Mouse (Mus musculus): ENCODE measurements around the gene A930002H24Rik.

Gene A930002H24Rik

DNA sequence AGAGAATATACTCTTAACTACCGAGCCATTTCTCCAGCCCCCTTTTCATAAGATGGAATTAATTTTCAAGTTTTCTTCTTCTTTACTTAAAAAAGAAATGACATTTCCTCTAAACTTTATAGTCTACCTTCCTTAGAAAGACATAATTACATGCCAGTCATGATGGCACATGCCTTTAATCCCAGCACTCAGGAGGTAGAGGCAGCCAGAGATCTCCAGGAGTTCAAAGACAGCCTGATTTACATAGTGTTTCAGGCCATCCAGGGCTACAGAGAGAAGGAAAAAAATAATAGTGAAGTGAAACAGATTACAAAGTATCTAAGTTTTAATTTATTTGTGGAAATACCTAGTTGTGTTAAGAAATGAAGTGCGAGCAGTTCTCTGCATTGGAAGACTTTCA lies 27.4 kb downstream of the A930002H24Rik start:
- DNase-seq (ENCODE audit: extremely low spot score, low spot score) = no peak

DNA sequence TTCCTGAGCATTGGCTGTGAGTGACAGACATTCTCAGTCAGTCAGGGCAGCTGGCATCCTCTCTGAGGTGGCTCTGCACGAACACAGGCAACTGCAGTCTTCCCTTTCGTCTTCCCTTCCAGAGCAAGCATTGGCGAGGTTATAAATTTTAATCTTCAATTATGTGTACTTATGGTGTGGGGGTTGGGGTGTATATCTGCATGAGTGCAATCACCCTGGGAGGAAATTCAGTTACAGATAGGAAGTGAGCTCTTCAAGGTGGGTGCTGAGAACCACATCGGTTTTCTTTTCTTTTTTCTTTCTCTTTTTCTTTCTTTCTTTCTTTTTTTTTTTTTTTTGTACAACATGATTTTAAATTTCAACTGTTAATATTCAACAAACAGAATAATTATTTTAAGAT lies 32.0 kb downstream of the A930002H24Rik start:
- DNase-seq (ENCODE audit: extremely low spot score, low spot score) = no peak

DNA sequence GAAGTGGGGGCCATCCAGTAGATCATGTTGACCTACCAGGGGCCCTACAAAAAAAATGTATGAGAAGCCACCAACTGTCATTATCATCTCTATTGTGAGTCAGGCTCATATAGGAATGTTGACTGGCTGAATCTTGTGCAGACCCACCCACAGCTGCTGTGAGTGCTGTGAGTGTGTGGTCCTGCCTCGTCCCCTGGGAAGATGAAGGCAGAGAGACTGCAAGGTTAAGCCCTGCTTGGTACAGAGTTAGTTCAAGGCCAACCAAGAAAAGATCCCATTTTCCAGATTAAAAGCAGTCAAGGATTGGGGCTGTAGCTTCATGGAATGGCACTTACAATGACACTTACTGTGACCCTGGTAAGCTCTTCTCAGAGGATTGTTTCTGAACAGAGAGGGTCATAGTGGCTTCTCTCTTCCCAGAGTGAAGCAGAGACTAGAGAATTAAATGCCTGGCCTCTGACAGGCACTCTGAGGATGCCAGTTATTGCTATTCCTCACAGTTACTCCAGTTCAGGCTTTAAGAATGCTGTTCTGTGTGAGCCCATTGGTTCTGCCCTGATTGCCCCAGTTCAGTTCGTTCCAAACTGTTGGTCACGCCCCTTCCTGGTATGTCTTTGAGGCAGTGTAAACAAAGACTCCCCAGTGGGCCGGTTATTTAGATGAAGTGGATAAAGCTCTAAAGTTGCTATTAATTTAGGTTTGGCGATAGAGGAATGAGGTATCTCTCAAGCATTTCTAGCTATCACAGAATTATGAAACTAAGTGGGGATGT lies 34.8 kb downstream of the A930002H24Rik start:
- no peak for DNase-seq (ENCODE audit: extremely low spot score, low spot score)

DNA sequence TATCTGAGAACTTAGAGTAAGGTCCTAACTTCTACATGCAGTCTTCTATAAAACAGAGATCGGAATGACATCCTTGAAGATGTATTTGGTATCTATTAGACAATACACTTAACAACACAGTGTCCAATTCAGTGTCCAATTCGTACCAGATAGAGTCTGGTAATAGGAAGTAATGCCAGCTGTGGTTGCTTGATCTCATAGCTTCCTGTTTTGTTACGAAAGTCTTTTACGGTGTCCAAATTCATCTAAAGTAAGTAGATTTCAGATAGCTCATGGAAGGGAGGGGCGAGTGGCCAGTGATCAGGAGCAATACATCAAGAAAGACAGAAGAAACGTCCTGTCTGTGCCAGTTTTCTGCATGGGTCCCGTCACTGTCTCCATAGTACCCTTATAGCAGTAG lies 36.8 kb downstream of the A930002H24Rik start:
- DNase-seq (ENCODE audit: extremely low spot score, low spot score) = no peak

DNA sequence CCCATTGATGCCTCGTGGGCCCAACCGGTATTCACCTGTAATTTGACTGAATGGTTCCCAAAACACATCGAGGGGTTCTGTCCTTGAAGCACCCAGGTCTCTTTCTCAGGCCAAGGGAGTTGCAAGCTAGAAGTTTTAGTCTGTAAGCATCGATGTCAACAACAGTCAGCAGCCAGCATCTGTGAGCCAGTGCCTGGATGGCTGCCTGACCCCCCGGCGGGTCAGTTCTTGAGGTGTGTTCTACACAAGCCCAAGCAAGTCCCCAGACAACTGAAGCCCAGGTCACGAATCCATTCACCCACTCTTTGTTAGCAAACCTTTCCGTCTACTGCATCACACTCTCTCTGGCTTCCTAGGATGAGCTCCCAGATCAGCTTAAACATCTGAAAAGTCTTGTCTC lies 37.4 kb downstream of the A930002H24Rik start:
- DNase-seq (ENCODE audit: extremely low spot score, low spot score) = no peak

GRCm38 (mm10) chr17:63824141-63824540 lies 39.5 kb downstream of the A930002H24Rik start:
- DNase-seq (ENCODE audit: extremely low spot score, low spot score) = no peak

DNA sequence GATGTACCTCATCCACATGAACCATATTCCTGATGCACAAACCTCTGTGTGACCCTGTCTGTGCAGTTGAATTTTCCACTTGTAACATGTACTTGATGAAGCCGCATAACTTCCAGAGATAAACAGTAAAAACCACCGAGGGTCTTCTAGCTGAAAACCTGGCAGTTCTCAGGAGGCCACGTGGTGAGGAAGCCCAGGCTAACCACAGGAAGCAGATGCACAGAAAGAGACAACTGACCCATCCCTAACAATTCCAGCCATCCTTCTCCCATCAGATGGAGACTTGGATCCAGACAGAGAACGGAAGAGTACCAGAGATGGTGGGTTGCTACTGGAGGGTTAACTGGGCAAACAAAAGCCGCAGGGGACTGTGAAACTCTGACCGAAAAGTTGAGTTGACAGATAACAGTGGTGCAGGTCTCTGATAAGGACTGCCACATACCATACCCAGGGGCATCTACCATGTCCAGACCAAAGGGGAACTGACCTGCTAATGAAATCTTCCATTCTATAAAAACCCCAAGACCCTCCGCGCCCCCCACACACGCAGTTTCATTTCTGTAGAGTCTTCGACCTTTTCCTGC lies 45.1 kb downstream of the A930002H24Rik start:
- DNase-seq (ENCODE audit: extremely low spot score, low spot score) = no peak

GRCm38 (mm10) chr17:63813552-63813951 lies 50.0 kb downstream of the A930002H24Rik start:
- no peak for DNase-seq (ENCODE audit: extremely low spot score, low spot score)

Measured in neural tube, embryonic 10.5 days (tissue).